Mouse (Mus musculus) embryonic fibroblast, embryonic 13.5 days (primary cell): Measurements from ENCODE around the gene Gm45521.

ENCODE experiments used
- CTCF ChIP-seq: IDR thresholded peaks from 2 replicates; pipeline ENCODE4 v1.5.1; 2011; ENCODE audit warnings: mild to moderate bottlenecking, control low read depth, low read length, moderate library complexity, borderline replicate concordance; ENCODE audit not compliant: insufficient read depth
- POLR2A ChIP-seq: IDR thresholded peaks from 2 replicates; pipeline ENCODE4 v1.6.1; 2011; ENCODE audit warnings: low read depth, mild to moderate bottlenecking, control low read depth, low read length, moderate library complexity

GRCm38 (mm10) chr14:7932151-7932550, 24.9 kb upstream of the Gm45521 start:
- TF ChIP-seq CTCF (no peak), POLR2A (no peak)
